Mouse (Mus musculus) liver, adult 2 months (tissue): ENCODE data around the gene Ren1.

Source experiments
- CTCF ChIP-seq: fragments of 200-500 bp; IDR thresholded peaks from 2 replicates; pipeline ENCODE4 v1.5.1; 2011; ENCODE audit warnings: low read depth, low read length, control low read depth
- POLR2A ChIP-seq: fragments of 200-500 bp; IDR thresholded peaks from 2 replicates; pipeline ENCODE4 v1.6.1; 2011; ENCODE audit warnings: low read length, control low read depth; ENCODE audit not compliant: insufficient read depth; ENCODE audit errors: extremely low read depth

DNA sequence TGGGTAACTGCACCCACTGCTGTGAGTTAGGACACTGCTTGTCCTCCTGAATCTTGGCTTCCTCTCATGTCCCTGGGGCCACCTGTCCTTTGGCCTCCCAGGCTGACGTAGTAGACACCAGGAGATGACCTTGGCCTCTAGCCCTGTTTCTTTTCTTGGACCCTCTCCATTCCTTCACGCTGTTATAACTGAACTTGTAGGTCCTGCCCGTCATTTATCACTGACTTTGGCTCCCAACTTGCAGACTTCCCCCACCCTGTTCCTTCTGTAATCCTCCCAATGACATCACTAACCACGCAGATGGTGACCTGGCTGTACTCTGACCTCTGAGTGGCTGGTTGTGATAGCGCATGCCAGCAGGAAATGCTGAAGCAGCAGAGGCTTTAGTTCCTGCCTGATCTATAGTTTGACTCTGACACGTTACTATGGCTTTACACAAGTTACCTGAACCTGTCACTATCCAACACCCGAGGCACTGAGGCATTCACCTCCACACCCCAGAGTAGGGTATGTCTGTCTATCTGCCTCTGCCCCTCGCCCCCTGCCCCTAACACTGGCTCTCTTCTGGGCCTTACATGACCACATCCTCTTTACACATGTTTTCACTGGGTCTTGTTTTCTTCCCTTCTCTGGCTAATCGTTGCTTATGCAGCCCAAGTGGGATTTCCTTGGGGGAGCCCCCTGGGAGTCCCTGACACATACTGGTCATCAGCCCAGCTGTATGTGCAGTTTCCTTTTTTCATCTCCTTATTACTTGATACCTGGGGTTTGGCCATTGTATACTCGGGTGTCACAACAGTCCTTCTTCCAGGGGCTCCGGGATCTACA is 2.4 kb upstream of the Ren1 start:
- TF ChIP-seq CTCF (no peak), POLR2A (no peak)
